Mouse (Mus musculus) lung, embryonic 15.5 days (tissue): ENCODE data around the gene Slc2a2. TPM values are rescaled to one million over a fixed set of nuclear protein-coding genes. Genes with fewer than 3 reads are reported as not detected.
A peak's percentile ranks its signal among the peaks of the same experiment; 100 is the strongest.

ENCODE experiments used
- ATAC-seq: fragments of 200-750 bp; cut with Nextera tagmentation; 2 replicates; pipeline ENCODE4 v1.8.0; 2017; ENCODE audit warnings: moderate number of reproducible peaks, borderline replicate concordance; ENCODE audit not compliant: low FRiP score, low TSS enrichment; ENCODE audit errors: extremely low read depth
- H3K27ac ChIP-seq: fragments of 300-500 bp; sonication (generic); 2 replicates; pipeline ENCODE4 v1.5.1; 2015; ENCODE audit warnings: moderate library complexity, mild to moderate bottlenecking, inconsistent platforms
- H3K27me3 ChIP-seq: fragments of 300-500 bp; sonication (generic); 2 replicates; pipeline ENCODE4 v1.6.1; 2015; ENCODE audit warnings: inconsistent platforms
- H3K36me3 ChIP-seq: fragments of 300-500 bp; sonication (generic); 2 replicates; pipeline ENCODE4 v1.6.1; 2015; ENCODE audit warnings: inconsistent platforms
- H3K4me1 ChIP-seq: fragments of 300-500 bp; sonication (generic); 2 replicates; pipeline ENCODE4 v1.6.1; 2015; ENCODE audit warnings: inconsistent platforms
- H3K4me2 ChIP-seq: fragments of 300-500 bp; sonication (generic); 2 replicates; pipeline ENCODE4 v1.6.1; 2015; ENCODE audit warnings: inconsistent platforms, mild to moderate bottlenecking, moderate library complexity
- H3K4me3 ChIP-seq: fragments of 300-500 bp; sonication (generic); 2 replicates; pipeline ENCODE4 v1.5.1; 2015; ENCODE audit warnings: mild to moderate bottlenecking, inconsistent platforms
- H3K9ac ChIP-seq: fragments of 300-500 bp; sonication (generic); 2 replicates; pipeline ENCODE4 v1.6.1; 2015; ENCODE audit warnings: inconsistent platforms
- H3K9me3 ChIP-seq: fragments of 300-500 bp; sonication (generic); 2 replicates; pipeline ENCODE4 v1.6.1; 2016; ENCODE audit warnings: inconsistent platforms
- WGBS: fragments of 180-500 bp; shearing (Covaris S2); methylation state at CpG from one replicate; pipeline ENCODE4 v1.1.7; 2015; 5-methylcytosine and 5-hydroxymethylcytosine counted together
- polyA plus RNA-seq: library from polyadenylated mRNA; unstranded; fragments of >200 nt; fragmentation: Nextera tagmentation; extraction: Ambion mirVana; gene quantifications from 2 replicates; pipeline ENCODE4 v1.2.1, GENCODE M21; 2015

Gene Slc2a2
- polyA plus RNA-seq, 1 experiment from 2014 or later = 0.12 TPM

GRCm38 (mm10) chr3:28705522-28706137 lies 7.9 kb downstream of the Slc2a2 start:
- no peaks in the 10 kb centered on the region for H3K27me3 ChIP-seq
- H3K36me3 ChIP-seq = no peaks in the 10 kb centered on the region
- H3K4me2 ChIP-seq = no peak overlapping the region
- WGBS = 55% methylated on average over 10 of the region's 10 CpGs
- H3K9ac ChIP-seq = no peak overlapping the region
- 0 out of 2 replicates have a peak, but pooled peaks cover 4% of the 10 kb centered on the region for H3K9me3 ChIP-seq
- H3K4me3 ChIP-seq = no peak overlapping the region
- no peaks in the 10 kb centered on the region for H3K4me1 ChIP-seq
- ATAC-seq = no peak
- no peak overlapping the region for H3K27ac ChIP-seq

GRCm38 (mm10) chr3:28706736-28707135 lies 9.0 kb downstream of the Slc2a2 start:
- H3K4me2 ChIP-seq = no peak overlapping the region
- H3K27me3 ChIP-seq = no peaks in the 10 kb centered on the region
- H3K4me1 ChIP-seq = no peaks in the 10 kb centered on the region
- no peak overlapping the region for H3K9ac ChIP-seq
- H3K9me3 ChIP-seq = 0 out of 2 replicates have a peak, but pooled peaks cover 4% of the 10 kb centered on the region
- H3K4me3 ChIP-seq = no peak overlapping the region
- 60% methylated on average over 4 of the region's 4 CpGs for WGBS
- H3K36me3 ChIP-seq = no peaks in the 10 kb centered on the region
- no peak overlapping the region for H3K27ac ChIP-seq
- no peak for ATAC-seq

GRCm38 (mm10) chr3:28709740-28710139 lies 12.0 kb downstream of the Slc2a2 start:
- Histone ChIP-seq H3K9ac (no peak overlapping the region), H3K36me3 (no peaks in the 10 kb centered on the region), H3K27me3 (no peaks in the 10 kb centered on the region), H3K4me3 (no peak overlapping the region), H3K27ac (no peak overlapping the region), H3K4me1 (no peaks in the 10 kb centered on the region), H3K4me2 (no peak overlapping the region), H3K9me3 (0 out of 2 replicates have a peak, but pooled peaks cover 4% of the 10 kb centered on the region)
- no peak for ATAC-seq
- WGBS = 70% methylated on average over 1 of the region's 1 CpGs

GRCm38 (mm10) chr3:28713913-28714698 lies 16.4 kb downstream of the Slc2a2 start:
- no peak for ATAC-seq
- WGBS = 70% methylated on average over 7 of the region's 7 CpGs
- Histone ChIP-seq H3K27ac (no peak overlapping the region), H3K4me3 (no peak overlapping the region), H3K4me1 (no peaks in the 10 kb centered on the region), H3K4me2 (no peak overlapping the region), H3K36me3 (no peaks in the 10 kb centered on the region), H3K27me3 (no peaks in the 10 kb centered on the region), H3K9me3 (0 out of 2 replicates have a peak, but pooled peaks cover 4% of the 10 kb centered on the region), H3K9ac (no peak overlapping the region)

- 88% methylated on average over 2 of the region's 2 CpGs for WGBS
- Histone ChIP-seq H3K27ac (no peak overlapping the region), H3K27me3 (no peaks in the 10 kb centered on the region), H3K36me3 (no peaks in the 10 kb centered on the region), H3K9ac (no peak overlapping the region), H3K4me1 (peaks cover 12% of the 10 kb centered on the region), H3K4me3 (no peak overlapping the region), H3K9me3 (no peaks in the 10 kb centered on the region), H3K4me2 (no peak overlapping the region)
- ATAC-seq = no peak
These were observed 20.8 kb downstream of the Slc2a2 start for GRCm38 (mm10) chr3:28718521-28718920.

- no peak overlapping the region for H3K9ac ChIP-seq
- H3K4me2 ChIP-seq = no peak overlapping the region
- WGBS = 34% methylated on average over 5 of the region's 5 CpGs
- no peaks in the 10 kb centered on the region for H3K9me3 ChIP-seq
- ATAC-seq = no peak
- H3K27ac ChIP-seq = 0 out of 2 replicates have a peak overlapping the region, but pooled peaks have one; percentile 26
- H3K4me3 ChIP-seq = no peak overlapping the region
- no peaks in the 10 kb centered on the region for H3K36me3 ChIP-seq
- H3K27me3 ChIP-seq = no peaks in the 10 kb centered on the region
- peaks cover 12% of the 10 kb centered on the region for H3K4me1 ChIP-seq
These were observed 23.5 kb downstream of the Slc2a2 start for GRCm38 (mm10) chr3:28721218-28721617.

- WGBS = 45% methylated on average over 7 of the region's 7 CpGs
- Histone ChIP-seq H3K36me3 (no peaks in the 10 kb centered on the region), H3K27ac (peak overlapping the region; percentile 26; the same call in 1 of the 2 replicates), H3K27me3 (no peaks in the 10 kb centered on the region), H3K4me2 (no peak overlapping the region), H3K4me3 (no peak overlapping the region), H3K9me3 (no peaks in the 10 kb centered on the region), H3K4me1 (peaks cover 12% of the 10 kb centered on the region), H3K9ac (no peak overlapping the region)
- no peak for ATAC-seq
These were observed 24.1 kb downstream of the Slc2a2 start for GRCm38 (mm10) chr3:28721838-28722237.

GRCm38 (mm10) chr3:28722531-28722930 lies 24.8 kb downstream of the Slc2a2 start:
- no peak for ATAC-seq
- no peak overlapping the region for H3K4me3 ChIP-seq

GRCm38 (mm10) chr3:28723534-28723933 lies 25.8 kb downstream of the Slc2a2 start:
- ATAC-seq = no peak
- H3K4me1 ChIP-seq = peaks cover 12% of the 10 kb centered on the region
- WGBS = 63% methylated on average over 6 of the region's 6 CpGs
- H3K4me3 ChIP-seq = no peak overlapping the region
- no peaks in the 10 kb centered on the region for H3K27me3 ChIP-seq
- no peak overlapping the region for H3K27ac ChIP-seq
- H3K36me3 ChIP-seq = no peaks in the 10 kb centered on the region
- no peak overlapping the region for H3K9ac ChIP-seq
- H3K4me2 ChIP-seq = no peak overlapping the region
- no peaks in the 10 kb centered on the region for H3K9me3 ChIP-seq

More at GRCm38 (mm10) chr3:28722531-28722930, 24.8 kb downstream of the Slc2a2 start:
- Histone ChIP-seq H3K4me2 (no peak overlapping the region), H3K4me1 (peaks cover 12% of the 10 kb centered on the region), H3K27ac (no peak overlapping the region), H3K27me3 (no peaks in the 10 kb centered on the region), H3K9me3 (no peaks in the 10 kb centered on the region), H3K36me3 (no peaks in the 10 kb centered on the region), H3K9ac (no peak overlapping the region)

- ATAC-seq = no peak
- WGBS = 69% methylated on average over 13 of the region's 13 CpGs
These were observed 27.5 kb downstream of the Slc2a2 start for GRCm38 (mm10) chr3:28725203-28725602.

GRCm38 (mm10) chr3:28726356-28726755 lies 28.7 kb downstream of the Slc2a2 start:
- no peaks in the 10 kb centered on the region for H3K36me3 ChIP-seq
- no peaks in the 10 kb centered on the region for H3K9me3 ChIP-seq
- no peaks in the 10 kb centered on the region for H3K27me3 ChIP-seq
- 93% methylated on average over 7 of the region's 7 CpGs for WGBS
- H3K4me1 ChIP-seq = peaks cover 9% of the 10 kb centered on the region
- ATAC-seq = no peak
- H3K4me2 ChIP-seq = no peak overlapping the region
- no peak overlapping the region for H3K27ac ChIP-seq
- H3K9ac ChIP-seq = no peak overlapping the region
- no peak overlapping the region for H3K4me3 ChIP-seq

More at GRCm38 (mm10) chr3:28725203-28725602, 27.5 kb downstream of the Slc2a2 start:
- H3K4me2 ChIP-seq = no peak overlapping the region
- H3K4me1 ChIP-seq = peaks cover 12% of the 10 kb centered on the region
- H3K4me3 ChIP-seq = no peak overlapping the region
- no peaks in the 10 kb centered on the region for H3K27me3 ChIP-seq
- no peak overlapping the region for H3K27ac ChIP-seq
- no peaks in the 10 kb centered on the region for H3K9me3 ChIP-seq
- no peaks in the 10 kb centered on the region for H3K36me3 ChIP-seq
- H3K9ac ChIP-seq = no peak overlapping the region

- H3K36me3 ChIP-seq = no peaks in the 10 kb centered on the region
- H3K9me3 ChIP-seq = no peaks in the 10 kb centered on the region
- H3K27me3 ChIP-seq = no peaks in the 10 kb centered on the region
- H3K4me1 ChIP-seq = no peaks in the 10 kb centered on the region
- H3K27ac ChIP-seq = no peak overlapping the region
- no peak overlapping the region for H3K4me3 ChIP-seq
- H3K4me2 ChIP-seq = no peak overlapping the region
- WGBS = 56% methylated on average over 2 of the region's 2 CpGs
- no peak for ATAC-seq
- no peak overlapping the region for H3K9ac ChIP-seq
These were observed 37.0 kb downstream of the Slc2a2 start for GRCm38 (mm10) chr3:28734712-28735111.
